Mouse (Mus musculus): ENCODE measurements around the gene Frmd4b. TPM values are rescaled to one million over a fixed set of nuclear protein-coding genes. Genes with fewer than 3 reads are reported as not detected.

Frmd4b gene
- total RNA-seq, 1 experiment: 2.1 TPM

GRCm38 (mm10) chr6:97413453-97413852, 203.9 kb downstream of the Frmd4b start:
- Histone ChIP-seq H3K4me3 (ENCODE audit: insufficient read depth in 1 of 2, low read depth in 1 of 2, low read length in 2 of 2, poor library complexity in 1 of 2, severe bottlenecking in 1 of 2) (no peak overlapping the region), H3K36me3 (ENCODE audit: control insufficient read depth, insufficient read depth, low read length, poor library complexity, severe bottlenecking) (no peaks in the 10 kb centered on the region), H3K4me1 (ENCODE audit: control insufficient read depth in 2 of 2, insufficient read depth in 2 of 2, low read length in 2 of 2, poor library complexity in 1 of 2) (no peaks in the 10 kb centered on the region), H3K9me3 (ENCODE audit: control insufficient read depth, insufficient read depth, low read depth, low read length) (no peaks in the 10 kb centered on the region), H3K27ac (ENCODE audit: insufficient read depth, low read depth, low read length, poor library complexity, severe bottlenecking) (no peak overlapping the region), H3K9ac (ENCODE audit: insufficient read depth, low read depth, low read length, poor library complexity, severe bottlenecking) (no peak overlapping the region)
- DNase-seq (ENCODE audit: low read depth, low spot score): no peak
- no peak for TF ChIP-seq HCFC1 (IDR thresholded peaks at IDR 0.05; ENCODE audit: borderline replicate concordance, insufficient read depth, low read length)
- in situ Hi-C loops (cut with MboI; ENCODE audit: low sequenced_read_pairs in 2 of 2, unreplicated experiment in 2 of 2): loop anchor here (10.0 to 25.0 kb wide), 2 partner anchors 151 to 159 kb away; partner anchors contain the start of gene Lmod3 (in 2 of the 2)

DNA sequence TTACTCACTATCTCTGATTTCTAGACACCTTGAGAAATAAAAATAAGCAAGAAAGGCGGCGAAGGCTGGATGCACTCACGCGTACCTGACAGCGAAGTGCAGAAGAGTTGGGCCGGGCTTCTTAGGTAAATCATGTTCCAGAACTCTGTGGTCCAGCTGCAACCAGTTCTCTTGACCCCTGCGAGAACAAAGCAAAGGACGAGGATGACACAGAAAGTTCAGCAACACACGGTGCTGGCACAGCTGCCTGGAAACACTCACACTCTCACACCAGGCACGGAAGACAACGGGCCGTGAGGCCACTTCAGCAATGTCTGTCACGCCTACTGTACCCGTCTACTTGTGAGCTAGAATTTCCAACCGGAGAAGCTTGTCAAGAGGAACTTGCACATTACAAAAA, 204.9 kb downstream of the Frmd4b start:
- no peak overlapping the region for H3K9ac ChIP-seq (ENCODE audit: insufficient read depth, low read depth, low read length, poor library complexity, severe bottlenecking)
- H3K4me3 ChIP-seq (ENCODE audit: insufficient read depth in 1 of 2, low read depth in 1 of 2, low read length in 2 of 2, poor library complexity in 1 of 2, severe bottlenecking in 1 of 2): no peak overlapping the region
- TF ChIP-seq HCFC1 (IDR thresholded peaks at IDR 0.05; ENCODE audit: borderline replicate concordance, insufficient read depth, low read length): no peak
- no peak for TF ChIP-seq ZC3H11A (IDR thresholded peaks at IDR 0.05; ENCODE audit: borderline replicate concordance, low read depth, low read length)
- no peak for TF ChIP-seq MAFK (IDR thresholded peaks at IDR 0.05; ENCODE audit: insufficient read depth, low read depth, low read length)
- TF ChIP-seq CHD2 (IDR thresholded peaks at IDR 0.05; ENCODE audit: low read depth, low read length): no peak
- TF ChIP-seq ZNF384 (IDR thresholded peaks at IDR 0.05; ENCODE audit: low read depth, low read length): no peak
- in situ Hi-C loops (cut with MboI; ENCODE audit: low sequenced_read_pairs in 2 of 2, unreplicated experiment in 2 of 2): loop anchor here (10.0 to 25.0 kb wide), 2 partner anchors 150 to 158 kb away; partner anchors contain the start of gene Lmod3 (in 2 of the 2)
- H3K4me1 ChIP-seq (ENCODE audit: control insufficient read depth in 2 of 2, insufficient read depth in 2 of 2, low read length in 2 of 2, poor library complexity in 1 of 2): no peaks in the 10 kb centered on the region
- no peak overlapping the region for H3K27ac ChIP-seq (ENCODE audit: insufficient read depth, low read depth, low read length, poor library complexity, severe bottlenecking)
- H3K9me3 ChIP-seq (ENCODE audit: control insufficient read depth, insufficient read depth, low read depth, low read length): no peaks in the 10 kb centered on the region
- H3K36me3 ChIP-seq (ENCODE audit: control insufficient read depth, insufficient read depth, low read length, poor library complexity, severe bottlenecking): no peaks in the 10 kb centered on the region
- no peak for DNase-seq (ENCODE audit: low read depth, low spot score)

GRCm38 (mm10) chr6:97411327-97411726, 206.0 kb downstream of the Frmd4b start:
- DNase-seq (ENCODE audit: low read depth, low spot score): no peak
- Histone ChIP-seq H3K4me3 (ENCODE audit: insufficient read depth in 1 of 2, low read depth in 1 of 2, low read length in 2 of 2, poor library complexity in 1 of 2, severe bottlenecking in 1 of 2) (no peak overlapping the region), H3K9ac (ENCODE audit: insufficient read depth, low read depth, low read length, poor library complexity, severe bottlenecking) (no peak overlapping the region), H3K4me1 (ENCODE audit: control insufficient read depth in 2 of 2, insufficient read depth in 2 of 2, low read length in 2 of 2, poor library complexity in 1 of 2) (no peaks in the 10 kb centered on the region), H3K36me3 (ENCODE audit: control insufficient read depth, insufficient read depth, low read length, poor library complexity, severe bottlenecking) (no peaks in the 10 kb centered on the region), H3K27ac (ENCODE audit: insufficient read depth, low read depth, low read length, poor library complexity, severe bottlenecking) (no peak overlapping the region), H3K9me3 (ENCODE audit: control insufficient read depth, insufficient read depth, low read depth, low read length) (no peaks in the 10 kb centered on the region)
- in situ Hi-C loops (cut with MboI; ENCODE audit: low sequenced_read_pairs in 2 of 2, unreplicated experiment in 2 of 2): loop anchor here (10.0 to 25.0 kb wide), 2 partner anchors 149 to 157 kb away; partner anchors contain the start of gene Lmod3 (in 2 of the 2)
- no peak for TF ChIP-seq CHD2 (IDR thresholded peaks at IDR 0.05; ENCODE audit: low read depth, low read length)

GRCm38 (mm10) chr6:97409467-97410239, 207.7 kb downstream of the Frmd4b start:
- no peak overlapping the region for H3K4me3 ChIP-seq (ENCODE audit: insufficient read depth in 1 of 2, low read depth in 1 of 2, low read length in 2 of 2, poor library complexity in 1 of 2, severe bottlenecking in 1 of 2)
- H3K9ac ChIP-seq (ENCODE audit: insufficient read depth, low read depth, low read length, poor library complexity, severe bottlenecking): no peak overlapping the region
- no peaks in the 10 kb centered on the region for H3K36me3 ChIP-seq (ENCODE audit: control insufficient read depth, insufficient read depth, low read length, poor library complexity, severe bottlenecking)
- no peak overlapping the region for H3K27ac ChIP-seq (ENCODE audit: insufficient read depth, low read depth, low read length, poor library complexity, severe bottlenecking)
- TF ChIP-seq MAFK (IDR thresholded peaks at IDR 0.05; ENCODE audit: insufficient read depth, low read depth, low read length) (no peak), ZNF384 (IDR thresholded peaks at IDR 0.05; ENCODE audit: low read depth, low read length) (no peak), ZC3H11A (IDR thresholded peaks at IDR 0.05; ENCODE audit: borderline replicate concordance, low read depth, low read length) (no peak), CHD2 (IDR thresholded peaks at IDR 0.05; ENCODE audit: low read depth, low read length) (no peak), HCFC1 (IDR thresholded peaks at IDR 0.05; ENCODE audit: borderline replicate concordance, insufficient read depth, low read length) (no peak)
- in situ Hi-C loops (cut with MboI; ENCODE audit: low sequenced_read_pairs in 2 of 2, unreplicated experiment in 2 of 2): loop anchor here (10.0 to 25.0 kb wide), 2 partner anchors 147 to 155 kb away; partner anchors contain the start of gene Lmod3 (in 2 of the 2)
- DNase-seq (ENCODE audit: low read depth, low spot score): no peak
- no peaks in the 10 kb centered on the region; a peak in 1 of 4 replicates for H3K4me1 ChIP-seq (ENCODE audit: control insufficient read depth in 2 of 2, insufficient read depth in 2 of 2, low read length in 2 of 2, poor library complexity in 1 of 2)
- H3K9me3 ChIP-seq (ENCODE audit: control insufficient read depth, insufficient read depth, low read depth, low read length): no peaks in the 10 kb centered on the region
